Mouse (Mus musculus) large intestine, adult 2 months (tissue): Measurements from ENCODE around the gene Atp11a. TPM values are rescaled to one million over a fixed set of nuclear protein-coding genes. Genes with fewer than 3 reads are reported as not detected.

Source experiments
- DNase-seq: peaks from one replicate; pipeline ENCODE4 v3.0.0-alpha.2; 2012; ENCODE audit warnings: low read depth, low spot score
- WGBS: fragments of 180-500 bp; shearing (Covaris S2); methylation state at CpG from one replicate; pipeline ENCODE4 v1.1.7; 2018; 5-methylcytosine and 5-hydroxymethylcytosine counted together
- polyA plus RNA-seq: library from polyadenylated mRNA; depleted of rRNA; stranded (reverse); fragments of >200 nt; gene quantifications from 2 replicates; pipeline ENCODE4 v1.2.3, GENCODE M21; 2012

Atp11a gene
- polyA plus RNA-seq, 1 experiment = 10.7 TPM

GRCm38 (mm10) chr8:12856038-12856437, 99.2 kb downstream of the Atp11a start:
- 79% methylated on average over 15 of the region's 15 CpGs for whole genome bisulfite sequencing
- no peak for DNase-seq

- 93% methylated on average over 3 of the region's 3 CpGs for WGBS
- no peak for DNase-seq
Measured at GRCm38 (mm10) chr8:12863061-12863460, 106.2 kb downstream of the Atp11a start.

- WGBS = 81% methylated on average over 14 of the region's 14 CpGs
- no peak for DNase-seq
Measured at GRCm38 (mm10) chr8:12863608-12864007, 106.8 kb downstream of the Atp11a start.

GRCm38 (mm10) chr8:12865790-12866189, 109.0 kb downstream of the Atp11a start:
- 82% methylated on average over 6 of the region's 6 CpGs for WGBS

GRCm38 (mm10) chr8:12869661-12870060, 112.8 kb downstream of the Atp11a start:
- DNase-seq = no peak
- WGBS = 58% methylated on average over 3 of the region's 3 CpGs

More at GRCm38 (mm10) chr8:12865790-12866189, 109.0 kb downstream of the Atp11a start:
- no peak for DNase-seq

GRCm38 (mm10) chr8:12870656-12871055, 113.8 kb downstream of the Atp11a start:
- DNase-seq = no peak
- WGBS = 93% methylated on average over 5 of the region's 5 CpGs

DNA sequence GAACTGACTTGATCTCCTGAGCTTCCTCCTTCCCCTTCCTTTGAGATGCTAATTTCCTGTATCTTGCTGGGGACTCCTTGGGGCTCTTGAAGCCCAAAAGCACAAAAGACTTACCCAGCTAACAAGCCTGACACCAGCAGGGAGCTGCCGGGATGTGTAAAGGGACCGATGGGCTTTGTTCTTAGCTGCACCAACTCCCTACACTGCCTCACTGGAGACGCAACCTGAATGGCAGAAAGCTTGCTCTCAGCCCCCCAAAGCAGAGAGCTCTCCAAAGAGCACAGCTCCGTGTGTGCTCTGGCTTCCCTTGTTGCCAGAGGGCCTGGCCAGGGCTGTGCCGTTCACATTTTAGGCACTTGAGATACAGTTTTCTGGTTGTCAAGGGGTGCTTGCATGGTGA, 114.6 kb downstream of the Atp11a start:
- DNase-seq = no peak
- WGBS = 54% methylated on average over 5 of the region's 5 CpGs

DNA sequence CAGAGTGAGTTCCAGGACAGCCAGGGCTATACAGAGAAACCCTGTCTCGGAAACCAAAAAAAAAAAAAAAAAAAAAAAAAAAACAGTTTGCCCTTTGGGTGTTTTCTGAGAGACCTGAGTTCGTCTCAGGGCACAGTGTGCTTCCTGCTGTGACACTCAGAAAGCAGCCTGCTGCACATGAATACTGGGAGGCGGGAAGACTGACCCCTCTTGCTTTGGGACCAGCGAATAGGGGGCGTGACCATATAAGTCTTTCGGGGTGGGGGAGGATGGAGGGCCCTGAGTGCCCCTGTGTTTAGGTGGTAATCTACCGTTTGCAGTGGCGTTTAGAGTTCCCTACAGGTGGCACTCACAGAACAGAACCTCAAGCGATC, 116.2 kb downstream of the Atp11a start:
- WGBS = 14% methylated on average over 9 of the region's 9 CpGs
- no peak for DNase-seq

- WGBS = 2% methylated on average over 29 of the region's 30 CpGs
- DNase-seq = no peak
Measured at GRCm38 (mm10) chr8:12873357-12874046, 116.7 kb downstream of the Atp11a start, which contains the start of gene Mcf2l. Mcf2l (plus strand) TSS chr8:12873806.

DNA sequence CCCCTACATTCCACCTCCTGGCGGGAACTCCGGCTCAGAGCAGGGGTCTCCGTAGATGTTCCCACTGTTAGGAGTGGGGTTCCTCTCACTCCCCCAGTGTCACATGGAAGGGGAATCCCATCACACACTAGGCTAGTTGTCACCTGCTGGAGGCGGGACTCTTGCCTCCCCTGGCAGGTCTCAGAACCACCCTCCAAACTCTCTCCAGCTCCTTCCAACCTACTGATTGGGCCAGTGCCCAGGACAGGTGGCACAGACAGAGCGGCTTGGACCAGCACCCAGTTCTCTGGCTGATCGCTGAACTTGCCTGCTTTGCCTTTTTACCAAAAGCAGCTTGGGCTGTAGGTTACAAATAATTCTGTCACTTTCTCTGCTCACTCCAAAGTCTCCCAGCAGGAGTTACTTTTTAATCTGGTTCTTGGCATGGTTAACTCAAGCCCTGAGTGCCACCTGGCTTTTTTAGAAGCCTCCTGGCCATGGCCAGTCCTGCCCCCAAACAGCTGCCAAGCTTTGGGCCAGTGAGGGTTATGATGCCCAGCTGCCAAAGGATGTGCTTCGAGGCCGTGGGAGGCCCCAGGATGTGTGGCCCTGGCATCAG, 117.5 kb downstream of the Atp11a start:
- DNase-seq = no peak
- 12% methylated on average over 8 of the region's 8 CpGs for WGBS

- DNase-seq = no peak
- WGBS = 68% methylated on average over 4 of the region's 4 CpGs
Measured at GRCm38 (mm10) chr8:12874971-12875370, 118.2 kb downstream of the Atp11a start.

DNA sequence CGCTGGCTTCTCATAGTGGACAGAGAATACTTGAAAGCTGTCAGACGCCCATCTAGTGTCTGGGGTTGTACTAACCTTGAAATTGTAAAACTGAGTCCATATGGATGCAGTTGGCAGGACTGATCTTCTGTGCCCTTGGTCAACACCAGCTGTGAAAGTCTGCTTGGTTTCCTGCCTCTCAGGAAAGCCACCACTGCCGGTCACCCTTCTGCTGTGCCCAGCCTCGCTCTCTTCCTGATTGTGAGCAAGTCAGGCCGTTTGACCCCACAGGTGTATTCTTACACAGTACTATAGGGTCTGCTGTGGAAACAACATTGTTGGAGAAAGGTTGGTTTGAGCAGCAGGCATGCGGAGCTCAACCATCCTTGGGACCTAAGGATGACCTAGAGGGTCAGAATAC, 120.3 kb downstream of the Atp11a start:
- DNase-seq = no peak
- WGBS = 60% methylated on average over 6 of the region's 6 CpGs

- no peak for DNase-seq
- WGBS = 88% methylated on average over 6 of the region's 6 CpGs
Measured at GRCm38 (mm10) chr8:12880163-12880562, 123.3 kb downstream of the Atp11a start.

DNA sequence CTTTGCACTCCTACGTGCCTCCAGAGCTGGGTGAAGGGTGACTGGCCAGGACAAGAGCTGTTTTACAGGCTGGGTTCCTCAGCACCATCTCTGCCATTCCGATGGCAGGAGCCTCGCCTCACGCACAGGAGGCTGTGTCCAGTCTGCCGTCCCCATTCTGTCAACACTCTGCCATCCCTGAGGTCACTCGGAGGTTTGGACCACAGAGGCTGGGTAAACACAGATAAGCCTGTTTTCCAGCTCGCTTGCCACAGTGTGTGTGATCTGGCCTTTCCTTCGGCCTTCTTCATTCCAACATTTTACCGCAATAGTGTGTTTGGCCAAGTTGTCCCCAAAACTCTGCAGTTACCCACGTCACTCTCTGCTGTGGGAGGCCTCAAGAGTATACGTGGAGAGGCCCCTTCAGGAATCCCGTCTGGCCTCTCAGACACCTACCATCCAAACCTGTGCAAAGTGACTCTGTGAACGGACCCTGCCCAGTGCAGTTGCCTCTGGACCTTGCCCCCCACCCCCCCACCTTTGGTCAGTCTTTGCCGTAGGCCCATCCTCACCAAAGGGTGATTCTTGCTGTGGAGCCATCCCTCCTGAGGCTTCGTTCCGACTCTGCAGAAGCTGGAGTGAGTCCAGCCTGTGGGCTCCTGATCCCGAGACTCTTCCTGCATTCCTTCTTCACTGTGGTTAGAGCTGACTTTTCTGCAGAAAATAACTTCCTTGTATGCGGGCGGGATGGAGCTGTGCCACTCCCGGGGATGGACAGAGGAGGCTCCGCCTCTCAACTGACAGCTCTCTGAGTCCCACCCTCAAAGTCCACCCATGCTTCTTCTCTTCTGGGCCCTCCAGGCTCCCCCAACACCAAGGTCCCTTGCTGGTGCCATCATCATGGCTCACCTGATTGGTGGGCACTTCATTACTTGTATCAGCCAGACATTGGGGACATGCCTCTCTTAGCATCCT, 126.5 kb downstream of the Atp11a start:
- no peak for DNase-seq

DNA sequence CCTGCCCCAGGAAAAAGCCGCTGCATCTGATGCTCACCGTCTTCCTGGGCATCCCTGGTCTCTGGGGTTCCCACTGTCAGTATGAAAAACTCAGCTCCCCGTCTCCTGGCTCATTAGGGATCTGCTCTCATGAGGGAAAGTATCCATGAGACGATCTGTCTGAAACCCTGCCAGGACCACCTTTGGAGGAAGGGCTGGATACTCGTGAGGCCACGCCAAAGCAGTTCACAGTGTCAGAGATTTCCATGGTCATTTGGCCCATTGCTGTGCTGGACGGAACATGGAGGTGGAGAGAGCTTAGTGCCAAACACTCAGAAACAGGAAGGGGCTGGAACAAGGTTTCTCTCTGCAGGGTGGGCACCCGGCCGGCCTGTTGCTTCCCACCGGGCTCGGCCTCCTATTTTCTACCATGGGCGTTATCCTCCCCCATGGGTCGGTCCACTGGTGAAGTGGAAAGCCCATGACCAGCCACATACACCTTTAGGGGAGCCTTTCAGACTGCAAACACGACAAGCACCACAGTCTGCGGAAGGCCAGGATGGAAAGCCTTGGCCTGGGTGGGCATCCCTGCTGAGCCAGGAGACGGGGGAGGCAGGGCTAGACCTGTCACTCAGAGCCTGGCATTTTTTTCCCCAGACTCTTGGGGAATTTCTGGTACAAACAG, 131.1 kb downstream of the Atp11a start:
- WGBS = 86% methylated on average over 16 of the region's 16 CpGs
- no peak for DNase-seq

More for the DNA sequence above, 126.5 kb downstream of the Atp11a start:
- 58% methylated on average over 21 of the region's 21 CpGs for WGBS

- WGBS = 88% methylated on average over 11 of the region's 11 CpGs
- no peak for DNase-seq
Measured at GRCm38 (mm10) chr8:12889046-12889598, 132.3 kb downstream of the Atp11a start.

DNA sequence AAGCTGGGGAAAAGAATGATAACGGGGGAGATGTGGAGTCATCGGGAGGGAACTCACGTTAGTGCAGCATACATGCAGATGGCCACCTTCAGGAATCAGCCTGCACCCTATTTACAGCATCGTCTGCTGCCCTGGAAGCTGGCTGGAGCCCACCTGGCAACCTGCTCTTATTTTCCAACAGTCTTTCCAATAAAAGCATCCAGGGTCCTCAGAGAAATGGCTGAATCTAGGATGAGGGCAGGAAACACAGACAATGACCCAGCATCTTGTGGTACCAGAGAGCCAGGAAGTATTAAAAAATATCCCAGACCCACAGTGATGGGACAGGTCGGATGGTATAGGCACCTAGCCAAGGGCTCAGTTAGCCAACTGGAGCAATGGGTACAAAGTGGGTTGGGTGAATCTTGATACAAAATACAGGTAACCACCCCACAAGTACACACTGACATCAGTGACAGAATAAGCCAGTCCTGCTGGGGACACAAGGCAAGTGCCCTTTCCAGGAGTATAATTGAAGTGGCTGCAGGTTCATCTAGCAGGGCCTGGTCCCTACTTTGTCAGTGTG, 136.2 kb downstream of the Atp11a start:
- 79% methylated on average over 5 of the region's 5 CpGs for whole genome bisulfite sequencing
- DNase-seq = no peak

GRCm38 (mm10) chr8:12893797-12894578, 137.2 kb downstream of the Atp11a start:
- 79% methylated on average over 12 of the region's 12 CpGs for WGBS

More at GRCm38 (mm10) chr8:12893797-12894578, 137.2 kb downstream of the Atp11a start:
- no peak for DNase-seq
